Mouse (Mus musculus) heart, embryonic 11.5 days (tissue): Measurements from ENCODE around the gene Eif4b. TPM values are rescaled to one million over a fixed set of nuclear protein-coding genes. Genes with fewer than 3 reads are reported as not detected.

Source experiments
- ATAC-seq: fragments of 200-750 bp; cut with Nextera tagmentation; replicated peaks from 2 replicates; pipeline ENCODE4 v1.8.0; 2017; ENCODE audit warnings: moderate library complexity; ENCODE audit not compliant: insufficient number of reproducible peaks, low FRiP score, low TSS enrichment
- H3K27ac ChIP-seq: fragments of 300-500 bp; sonication (generic); 2 replicates; pipeline ENCODE4 v1.5.1; 2014; ENCODE audit warnings: mild to moderate bottlenecking, low read depth, low read length
- H3K27me3 ChIP-seq: fragments of 300-500 bp; sonication (generic); 2 replicates; pipeline ENCODE4 v1.6.1; 2014; ENCODE audit warnings: mild to moderate bottlenecking, low read length, mixed read lengths; ENCODE audit not compliant: control insufficient read depth, insufficient read depth
- H3K36me3 ChIP-seq: fragments of 300-500 bp; sonication (generic); 2 replicates; pipeline ENCODE4 v1.6.1; 2014; ENCODE audit warnings: mild to moderate bottlenecking, low read length, moderate library complexity, mixed read lengths; ENCODE audit not compliant: control insufficient read depth, insufficient read depth
- H3K4me1 ChIP-seq: fragments of 300-500 bp; sonication (generic); 2 replicates; pipeline ENCODE4 v1.6.1; 2014; ENCODE audit warnings: low read length; ENCODE audit not compliant: control insufficient read depth, insufficient read depth
- H3K4me2 ChIP-seq: fragments of 300-500 bp; sonication (generic); 2 replicates; pipeline ENCODE4 v1.6.1; 2014; ENCODE audit warnings: mild to moderate bottlenecking, moderate library complexity
- H3K4me3 ChIP-seq: fragments of 300-500 bp; sonication (generic); 2 replicates; pipeline ENCODE4 v1.5.1; 2014; ENCODE audit warnings: low read depth, low read length
- H3K9ac ChIP-seq: fragments of 300-500 bp; sonication (generic); 2 replicates; pipeline ENCODE4 v1.6.1; 2014; ENCODE audit warnings: mild to moderate bottlenecking, low read depth, low read length, moderate library complexity
- H3K9me3 ChIP-seq: fragments of 300-500 bp; sonication (generic); replicated peaks from 2 replicates; pipeline ENCODE4 v1.6.1; 2016; ENCODE audit warnings: low read length; ENCODE audit not compliant: control insufficient read depth
- WGBS: fragments of 180-500 bp; shearing (Covaris S2); extraction: QIAGEN DNeasy Blood & Tissue Kit; methylation state at CpG from one replicate; pipeline ENCODE4 v1.1.7; 2014; ENCODE audit not compliant: insufficient replicate concordance; 5-methylcytosine and 5-hydroxymethylcytosine counted together
- polyA plus RNA-seq: library from polyadenylated mRNA; unstranded; fragments of >200 nt; fragmentation: Nextera tagmentation; extraction: Ambion mirVana; gene quantifications from 2 replicates; pipeline ENCODE4 v1.2.1, GENCODE M21; 2014

Gene Eif4b
- polyA plus RNA-seq, 1 experiment from 2014 or later = 71.6 TPM

GRCm38 (mm10) chr15:102145330-102145729 lies 71.8 kb downstream of the Eif4b start:
- no peaks in the 10 kb centered on the region for H3K9me3 ChIP-seq
- no peaks in the 10 kb centered on the region for H3K36me3 ChIP-seq
- peaks cover 26% of the 10 kb centered on the region for H3K27me3 ChIP-seq
- no peak overlapping the region for H3K9ac ChIP-seq
- H3K4me2 ChIP-seq = no peak overlapping the region; the same call in 1 of the 2 replicates
- no peak for ATAC-seq
- no peak overlapping the region for H3K27ac ChIP-seq
- WGBS = 78% methylated on average over 10 of the region's 10 CpGs
- no peak overlapping the region for H3K4me3 ChIP-seq
- H3K4me1 ChIP-seq = peaks cover 21% of the 10 kb centered on the region

- Histone ChIP-seq H3K4me2 (no peak overlapping the region), H3K9ac (no peak overlapping the region), H3K36me3 (no peaks in the 10 kb centered on the region), H3K27ac (no peak overlapping the region), H3K4me1 (peaks cover 27% of the 10 kb centered on the region), H3K9me3 (no peaks in the 10 kb centered on the region), H3K27me3 (peaks cover 26% of the 10 kb centered on the region), H3K4me3 (no peak overlapping the region)
- WGBS = 66% methylated on average over 5 of the region's 5 CpGs
- ATAC-seq = no peak
These were observed 72.5 kb downstream of the Eif4b start for GRCm38 (mm10) chr15:102146089-102146488.

Other genes starting within 250 kb of the Eif4b start
- gene Krt1, start 223.0 kb upstream of the Eif4b start, polyA plus RNA-seq = 0.31 and 0.87 TPM in 2 replicates
- gene Krt77, start 204.1 kb upstream of the Eif4b start, polyA plus RNA-seq = not detected in 2 replicates
- gene Krt76, start 180.9 kb upstream of the Eif4b start, polyA plus RNA-seq = not detected in 2 replicates
- 0.07 TPM in 1 of 2 replicates, not detected in the other for gene Krt4, start 149.0 kb upstream of the Eif4b start, polyA plus RNA-seq
- 1.2 and 1.7 TPM in 2 replicates for gene Krt79, start 133.4 kb upstream of the Eif4b start, polyA plus RNA-seq
- gene Krt78, start 119.5 kb upstream of the Eif4b start, polyA plus RNA-seq = not detected in 2 replicates
- gene Krt8, start 69.3 kb upstream of the Eif4b start, polyA plus RNA-seq = 30.4 and 36.8 TPM in 2 replicates
- 39.3 and 41.9 TPM in 2 replicates for gene Krt18, start 45.6 kb upstream of the Eif4b start, polyA plus RNA-seq
- 25.0 and 25.4 TPM in 2 replicates for gene Tns2, start 26.6 kb downstream of the Eif4b start, polyA plus RNA-seq
- 11.1 and 14.6 TPM in 2 replicates for gene Spryd3, start 62.5 kb downstream of the Eif4b start, polyA plus RNA-seq
- gene Igfbp6, start 70.6 kb downstream of the Eif4b start, polyA plus RNA-seq = 0.70 and 1.1 TPM in 2 replicates
- gene Soat2, start 76.8 kb downstream of the Eif4b start, polyA plus RNA-seq = 0.76 and 2.3 TPM in 2 replicates
- gene Zfp740, start 129.5 kb downstream of the Eif4b start, polyA plus RNA-seq = 25.8 and 31.2 TPM in 2 replicates
- gene Csad, start 131.0 kb downstream of the Eif4b start, polyA plus RNA-seq = 31.3 and 33.4 TPM in 2 replicates
- 0.94 and 1.2 TPM in 2 replicates for gene Itgb7, start 158.2 kb downstream of the Eif4b start, polyA plus RNA-seq
- 11.2 and 13.4 TPM in 2 replicates for gene Rarg, start 183.7 kb downstream of the Eif4b start, polyA plus RNA-seq
- 0.07 TPM in 1 of 2 replicates, not detected in the other for gene Gm9918, start 196.8 kb downstream of the Eif4b start, polyA plus RNA-seq
- gene Mfsd5, start 205.7 kb downstream of the Eif4b start, polyA plus RNA-seq = 44.4 and 45.3 TPM in 2 replicates
- 20.0 and 23.8 TPM in 2 replicates for gene Espl1, start 222.5 kb downstream of the Eif4b start, polyA plus RNA-seq